Comparison of ENCODE assay signal across 24 mouse cellular contexts in genomic region chr5:146406133-146406532, GRCm38 (mm10). TPM values are rescaled to one million over a fixed set of nuclear protein-coding genes. Genes with fewer than 3 reads are reported as not detected.
DNase-seq lines count a peak whose midpoint lies in the region; ATAC-seq and TF ChIP-seq lines count a peak whose summit lies in the region.
"Had no signal": no experiment of that assay in that cellular context is flagged by ENCODE, and none has a peak within 500 bp of the region (broad histone marks: within the 10 kb centered on the region; RNA-seq: fewer than 3 reads in every experiment).

No protein-coding gene starts in this region.

- DNase-seq in heart, adult 2 months, result no peak
- no peak for DNase-seq in heart, adult 9 months (ENCODE audit: low spot score in 2 of 2)
- peak; percentile 47 for DNase-seq in limb, embryonic 11.5 days (ENCODE audit: low spot score)
- no peak for DNase-seq in limb, embryonic 10.5 days (ENCODE audit: low spot score)
- DNase-seq in A20 (ENCODE audit: low read depth, low spot score) (peak; percentile 16), R1 (ENCODE audit: low read depth, low spot score) (peak; percentile 70)
- DNase-seq in left cerebral cortex, postnatal 14 days (ENCODE audit: low spot score in 2 of 2), result no peak
- DNase-seq in adrenal gland, postnatal 36 days, result no peak
- DNase-seq: adrenal gland, adult 8-10 months; cerebellum, adult 9-11 months; embryo, embryonic 11 days; heart, postnatal 4 days; kidney, postnatal 10 days; liver, embryonic 13.5 days; lung, postnatal 36 days; right cerebral cortex, postnatal 14 days had no signal

- no peaks in the 10 kb centered on the region for H3K79me2 ChIP-seq in heart, adult 2 months (replicated peaks; ENCODE audit: control insufficient read depth, insufficient read depth, low read length)

- H3K4me3 ChIP-seq in heart, adult 2 months, result no peak overlapping the region
- no peak overlapping the region for H3K4me3 ChIP-seq in limb, embryonic 11.5 days (ENCODE audit: low read depth, low read length)
- H3K4me3 ChIP-seq in limb, embryonic 10.5 days, result no peak overlapping the region
- H3K4me3 ChIP-seq: embryonic facial prominence, embryonic 15.5 days; forebrain, embryonic 10.5 days; liver, embryonic 13.5 days; neural tube, embryonic 13.5 days; stomach, embryonic 15.5 days had no signal

- TF ChIP-seq CTCF in heart, adult 2 months (IDR thresholded peaks at IDR 0.05), result peak; percentile 20

- ATAC-seq in limb, embryonic 11.5 days (ENCODE audit: insufficient number of reproducible peaks, low FRiP score, low TSS enrichment, low read depth), result no peak
- ATAC-seq: inflammation-experienced regulatory T-cells, adult 6 months had no signal

- no peak overlapping the region for H3K27ac ChIP-seq in heart, adult 2 months
- no peak overlapping the region for H3K27ac ChIP-seq in limb, embryonic 11.5 days (replicated peaks; ENCODE audit: low read depth, low read length)
- no peak overlapping the region for H3K27ac ChIP-seq in limb, embryonic 10.5 days
- H3K27ac ChIP-seq: embryonic facial prominence, embryonic 15.5 days; forebrain, embryonic 10.5 days; liver, embryonic 13.5 days; neural tube, embryonic 13.5 days; stomach, embryonic 15.5 days had no signal

- intact Hi-C loops in heart, adult 2 months (cut with DNase I), result no loop called here
- intact Hi-C loops in left cerebral cortex, postnatal 14 days (cut with DNase I), result no loop called here

- H3K36me3 ChIP-seq in heart, adult 2 months (ENCODE audit: control insufficient read depth, insufficient read depth, low read length), result no peaks in the 10 kb centered on the region
- H3K36me3 ChIP-seq in limb, embryonic 11.5 days (ENCODE audit: control insufficient read depth, insufficient read depth, low read length), result no peaks in the 10 kb centered on the region
- no peaks in the 10 kb centered on the region for H3K36me3 ChIP-seq in limb, embryonic 10.5 days
- H3K36me3 ChIP-seq: embryonic facial prominence, embryonic 15.5 days; G1E; liver, embryonic 13.5 days; neural tube, embryonic 13.5 days; stomach, embryonic 15.5 days had no signal

- no peaks in the 10 kb centered on the region for H3K4me1 ChIP-seq in heart, adult 2 months (ENCODE audit: control insufficient read depth, insufficient read depth, low read length)
- no peaks in the 10 kb centered on the region; the same call in 1 of the 2 replicates for H3K4me1 ChIP-seq in limb, embryonic 11.5 days (ENCODE audit: control insufficient read depth, insufficient read depth, low read length)
- peaks cover 16% of the 10 kb centered on the region; the same call in 1 of the 2 replicates for H3K4me1 ChIP-seq in limb, embryonic 10.5 days
- H3K4me1 ChIP-seq: liver, embryonic 13.5 days; stomach, embryonic 15.5 days had no signal

- no peak overlapping the region for H3K9ac ChIP-seq in heart, adult 2 months (ENCODE audit: low read depth, low read length)
- no peak overlapping the region for H3K9ac ChIP-seq in limb, embryonic 11.5 days (ENCODE audit: low read length)
- H3K9ac ChIP-seq: embryonic facial prominence, embryonic 15.5 days; liver, embryonic 13.5 days; neural tube, embryonic 13.5 days; stomach, embryonic 15.5 days had no signal

- no peak for TF ChIP-seq EP300 in heart, adult 2 months (IDR thresholded peaks at IDR 0.05; ENCODE audit: insufficient read depth, low read depth, low read length)

- H3K27me3 ChIP-seq in heart, adult 2 months (ENCODE audit: control insufficient read depth, insufficient read depth, low read length), result no peaks in the 10 kb centered on the region
- H3K27me3 ChIP-seq in limb, embryonic 11.5 days (ENCODE audit: control insufficient read depth, insufficient read depth, low read length), result no peaks in the 10 kb centered on the region
- no peaks in the 10 kb centered on the region for H3K27me3 ChIP-seq in limb, embryonic 10.5 days (ENCODE audit: low read depth, poor library complexity, severe bottlenecking)
- H3K27me3 ChIP-seq: embryonic facial prominence, embryonic 15.5 days; liver, embryonic 13.5 days; neural tube, embryonic 13.5 days; stomach, embryonic 15.5 days had no signal

- 94% methylated on average over 1 of the region's 1 CpGs for WGBS in heart, adult 2 months
- 100% methylated on average over 1 of the region's 1 CpGs for WGBS in limb, embryonic 11.5 days
- WGBS in limb, embryonic 10.5 days, result 94% methylated on average over 1 of the region's 1 CpGs

- TF ChIP-seq POLR2A in heart, adult 2 months (IDR thresholded peaks at IDR 0.05; ENCODE audit: insufficient read depth, low read depth, low read length), result no peak

- no peaks in the 10 kb centered on the region for H3K9me3 ChIP-seq in limb, embryonic 11.5 days (ENCODE audit: control insufficient read depth, low read length)
- H3K9me3 ChIP-seq in limb, embryonic 10.5 days (replicated peaks), result no peaks in the 10 kb centered on the region
- H3K9me3 ChIP-seq: embryonic facial prominence, embryonic 15.5 days; forebrain, embryonic 10.5 days; liver, embryonic 13.5 days; neural tube, embryonic 13.5 days; stomach, embryonic 15.5 days had no signal

- H3K4me2 ChIP-seq in limb, embryonic 11.5 days (ENCODE audit: low read depth, severe bottlenecking), result no peak overlapping the region
- H3K4me2 ChIP-seq: embryonic facial prominence, embryonic 15.5 days; liver, embryonic 13.5 days; neural tube, embryonic 13.5 days; stomach, embryonic 15.5 days had no signal

RNA-seq across cellular contexts. Expression of gene Wasf3, which starts 21.3 kb away (rescaled TPM):
- under 1 TPM; 0.31 to 0.34 TPM for total RNA-seq in heart, adult 2 months (2021)
- 0.74 and 0.79 TPM in 2 replicates for polyA plus RNA-seq in heart, adult 2 months (2012; rRNA removed)
- 2.7 and 2.9 TPM in 2 replicates for polyA plus RNA-seq in limb, embryonic 11.5 days (2014; fragmentation: Nextera tagmentation; extraction: Ambion mirVana)
- 4.1 and 4.8 TPM in 2 replicates for polyA plus RNA-seq in limb, embryonic 10.5 days (2016; fragmentation: Nextera tagmentation; extraction: Ambion mirVana)
- total RNA-seq in left cerebral cortex, postnatal 14 days (2021), result 10 to 100 TPM; 82.5 to 90.7 TPM
- 10 to 100 TPM; 29.4 to 32.2 TPM for total RNA-seq in adrenal gland, postnatal 36 days (2021)
- total RNA-seq: granulocyte monocyte progenitor cell, adult 5-6 weeks had no signal
- polyA plus RNA-seq: C2C12; G1E; inflammation-experienced regulatory T-cells, adult 6 months had no signal

Comparison
In these comparisons a context has a peak if more than half of its experiments do, and no peak if none do; other contexts are left out.
1. DNase-seq: peak in limb, embryonic 11.5 days (single experiment), A20 (single experiment) and R1 (single experiment); none in heart, adult 2 months (0 of 2), heart, adult 9 months (0 of 2), limb, embryonic 10.5 days (single experiment), left cerebral cortex, postnatal 14 days (0 of 2) and adrenal gland, postnatal 36 days (0 of 2).
2. RNA of gene Wasf3, which starts 21.3 kb away (total RNA-seq): 82.5 to 90.7 TPM in left cerebral cortex, postnatal 14 days and 29.4 to 32.2 TPM in adrenal gland, postnatal 36 days; 0.31 to 0.34 TPM in heart, adult 2 months; every median in the first group is over 10 times any median in the second.